Mouse (Mus musculus) ovary, postnatal 14 days (tissue): ENCODE data around the gene Myo16.

ENCODE experiments used
- DNase-seq: peaks from one replicate; pipeline ENCODE4 v3.0.0; 2022; ENCODE audit warnings: low spot score

Myo16 gene

GRCm38 (mm10) chr8:10629862-10630261 lies 476.2 kb downstream of the Myo16 start:
- DNase-seq: no peak

GRCm38 (mm10) chr8:10631006-10631405 lies 477.3 kb downstream of the Myo16 start:
- DNase-seq: no peak

GRCm38 (mm10) chr8:10632603-10633002 lies 478.9 kb downstream of the Myo16 start:
- no peak for DNase-seq

GRCm38 (mm10) chr8:10633360-10634140 lies 479.8 kb downstream of the Myo16 start:
- no peak for DNase-seq

- no peak for DNase-seq
Observed at GRCm38 (mm10) chr8:10634421-10634820, 480.7 kb downstream of the Myo16 start.

- no peak for DNase-seq
Observed at GRCm38 (mm10) chr8:10638871-10639270, 485.2 kb downstream of the Myo16 start.

GRCm38 (mm10) chr8:10640176-10640810 lies 486.6 kb downstream of the Myo16 start:
- no peak for DNase-seq

GRCm38 (mm10) chr8:10640859-10641258 lies 487.1 kb downstream of the Myo16 start:
- no peak for DNase-seq

DNA sequence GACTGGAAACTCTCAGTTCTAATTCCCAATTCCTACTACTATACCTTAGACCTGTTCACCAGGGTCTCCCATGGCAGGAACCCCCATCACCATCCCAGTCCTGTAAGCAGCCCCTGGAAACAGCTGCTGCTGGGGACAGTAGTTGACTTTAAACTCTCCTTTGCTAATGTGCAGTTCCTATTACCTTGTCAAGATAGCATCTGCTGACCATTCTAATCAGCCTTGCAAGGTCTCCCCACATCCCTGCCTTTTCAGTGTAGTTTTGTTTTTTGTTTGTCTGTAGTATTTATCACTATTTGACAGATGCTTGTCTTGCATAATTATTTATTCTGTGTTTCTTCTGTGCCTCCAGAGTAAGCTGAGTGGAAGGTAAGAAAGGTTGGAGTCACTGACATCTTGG lies 487.6 kb downstream of the Myo16 start:
- no peak for DNase-seq

- no peak for DNase-seq
Observed at GRCm38 (mm10) chr8:10643244-10643643, 489.5 kb downstream of the Myo16 start.

DNA sequence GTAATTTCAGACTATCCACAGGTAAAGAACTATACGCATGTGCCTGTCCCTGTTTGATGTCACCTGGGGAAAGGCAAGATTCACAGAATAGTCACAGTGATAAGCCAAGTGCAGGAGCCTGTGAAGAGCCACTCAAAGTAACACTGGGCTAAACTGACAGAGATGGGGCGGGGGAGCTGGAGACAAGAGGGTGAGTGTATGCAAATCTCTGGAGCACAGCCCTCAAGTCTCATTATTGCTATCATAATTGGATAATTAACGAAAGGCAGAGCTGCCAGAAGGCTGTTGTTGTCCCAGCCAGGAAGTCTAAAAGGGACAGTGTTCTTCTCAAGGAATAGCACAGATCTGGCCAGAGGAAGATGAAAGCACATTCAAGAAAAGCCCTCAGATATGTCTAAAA lies 490.8 kb downstream of the Myo16 start:
- no peak for DNase-seq

DNA sequence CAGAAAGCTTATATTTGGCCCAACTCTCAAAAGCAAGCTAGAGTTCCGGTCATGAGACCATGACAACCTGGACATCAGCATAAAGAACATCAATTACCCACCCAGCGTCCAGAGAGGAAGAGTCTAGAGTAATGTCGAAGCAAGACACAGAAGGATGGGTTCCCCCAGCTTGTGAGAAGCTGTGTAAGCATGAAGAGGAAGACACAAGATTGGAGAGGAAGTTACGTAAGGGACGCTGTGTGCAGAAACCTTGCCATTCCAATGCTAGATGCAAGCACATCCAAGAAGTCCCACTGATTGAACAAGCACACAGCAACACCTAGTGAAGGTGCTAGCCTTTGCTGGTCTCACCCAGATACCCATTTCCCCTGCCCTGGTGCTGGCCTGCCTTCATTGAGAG lies 492.0 kb downstream of the Myo16 start:
- DNase-seq: no peak

- DNase-seq: no peak
Observed at GRCm38 (mm10) chr8:10646485-10646884, 492.8 kb downstream of the Myo16 start.

- no peak for DNase-seq
Observed at GRCm38 (mm10) chr8:10651546-10652315, 498.0 kb downstream of the Myo16 start.

DNA sequence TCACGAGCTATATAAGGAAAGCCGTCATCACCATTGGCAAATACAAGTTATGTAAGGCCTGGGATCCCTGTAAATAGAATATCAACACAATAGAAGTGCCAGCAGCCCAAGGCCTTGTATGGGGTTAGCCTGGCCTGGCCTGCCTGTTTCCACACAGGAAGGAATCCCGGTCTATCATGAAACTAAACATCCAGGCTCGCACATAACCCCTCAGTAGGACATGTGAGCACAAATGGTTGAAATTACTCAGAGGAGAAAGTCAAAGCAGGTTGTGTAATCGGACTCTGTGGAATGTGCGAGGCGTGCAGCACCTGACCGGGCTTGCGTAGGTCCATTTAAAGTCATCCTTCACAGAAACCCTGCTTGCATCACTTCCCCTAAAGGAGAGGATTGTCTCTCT lies 499.6 kb downstream of the Myo16 start:
- DNase-seq: no peak

GRCm38 (mm10) chr8:10654922-10655518 lies 501.3 kb downstream of the Myo16 start:
- no peak for DNase-seq

- DNase-seq: no peak
Observed at GRCm38 (mm10) chr8:10663770-10664470, 510.2 kb downstream of the Myo16 start.

- DNase-seq: no peak
Observed at GRCm38 (mm10) chr8:10664861-10665543, 511.3 kb downstream of the Myo16 start.

- DNase-seq: no peak
Observed at GRCm38 (mm10) chr8:10665821-10666283, 512.1 kb downstream of the Myo16 start.

- no peak for DNase-seq
Observed at GRCm38 (mm10) chr8:10671862-10672548, 518.3 kb downstream of the Myo16 start.
